Mouse (Mus musculus) forebrain, embryonic 14.5 days (tissue): ENCODE measurements around the gene Rpl3. TPM values are rescaled to one million over a fixed set of nuclear protein-coding genes. Genes with fewer than 3 reads are reported as not detected.

Source experiments
- ATAC-seq: fragments of 200-750 bp; cut with Nextera tagmentation; 2 replicates; pipeline ENCODE4 v1.8.0; 2017; ENCODE audit warnings: mild to moderate bottlenecking, moderate library complexity
- DNase-seq: peaks from one replicate; pipeline ENCODE4 v3.0.0-alpha.2; 2015; ENCODE audit warnings: low spot score
- H3K27ac ChIP-seq: fragments of 300-500 bp; sonication (generic); 2 replicates; pipeline ENCODE4 v1.5.1; 2014; ENCODE audit warnings: low read depth, mild to moderate bottlenecking, control low read depth, low read length, moderate library complexity
- H3K27me3 ChIP-seq: fragments of 300-500 bp; sonication (generic); replicated peaks from 2 replicates; pipeline ENCODE4 v1.6.1; 2014; ENCODE audit warnings: low read length, control low read depth, mixed read lengths; ENCODE audit not compliant: control insufficient read depth, insufficient read depth
- H3K36me3 ChIP-seq: fragments of 300-500 bp; sonication (generic); 2 replicates; pipeline ENCODE4 v1.6.1; 2014; ENCODE audit warnings: low read length, control low read depth; ENCODE audit not compliant: control insufficient read depth, insufficient read depth
- H3K4me1 ChIP-seq: fragments of 300-500 bp; sonication (generic); 2 replicates; pipeline ENCODE4 v1.6.1; 2014; ENCODE audit warnings: antibody characterized with exemption, low read length, control low read depth; ENCODE audit not compliant: control insufficient read depth, insufficient read depth
- H3K4me2 ChIP-seq: fragments of 300-500 bp; sonication (generic); 2 replicates; pipeline ENCODE4 v1.6.1; 2014; ENCODE audit warnings: mild to moderate bottlenecking, control low read depth, low read length
- H3K4me3 ChIP-seq: fragments of 300-500 bp; sonication (generic); 2 replicates; pipeline ENCODE4 v1.5.1; 2014; ENCODE audit warnings: low read depth, low read length, control low read depth
- H3K9ac ChIP-seq: fragments of 300-500 bp; sonication (generic); 2 replicates; pipeline ENCODE4 v1.6.1; 2014; ENCODE audit warnings: mild to moderate bottlenecking, low read length, control low read depth, moderate library complexity
- H3K9me3 ChIP-seq: fragments of 300-500 bp; sonication (generic); replicated peaks from 2 replicates; pipeline ENCODE4 v1.6.1; 2016; ENCODE audit warnings: low read length, control low read depth, mixed read lengths; ENCODE audit not compliant: control insufficient read depth
- WGBS: fragments of 180-500 bp; shearing (Covaris S2); extraction: QIAGEN DNeasy Blood & Tissue Kit; methylation state at CpG from one replicate; pipeline ENCODE4 v1.1.7; 2014; 5-methylcytosine and 5-hydroxymethylcytosine counted together
- polyA plus RNA-seq: library from polyadenylated mRNA; unstranded; fragments of >200 nt; fragmentation: Nextera tagmentation; extraction: Ambion mirVana; gene quantifications from 2 replicates; pipeline ENCODE4 v1.2.1, GENCODE M21; 2014

Rpl3 gene
- polyA plus RNA-seq, 1 experiment from 2014 or later: 902 TPM

- Histone ChIP-seq H3K27me3 (0 out of 2 replicates have a peak, but pooled peaks cover 2% of the 10 kb centered on the region), H3K9me3 (no peaks in the 10 kb centered on the region), H3K27ac (no peak overlapping the region), H3K4me1 (peaks cover 9% of the 10 kb centered on the region), H3K36me3 (no peaks in the 10 kb centered on the region), H3K4me2 (no peak overlapping the region), H3K4me3 (no peak overlapping the region), H3K9ac (no peak overlapping the region)
- no peak for ATAC-seq
- WGBS: 26% methylated on average over 20 of the region's 20 CpGs
- no peak for DNase-seq
Measured at GRCm38 (mm10) chr15:80096946-80097881, 5.5 kb upstream of the Rpl3 start.

GRCm38 (mm10) chr15:80096406-80096805 lies 4.7 kb upstream of the Rpl3 start:
- Histone ChIP-seq H3K4me3 (no peak overlapping the region), H3K4me2 (no peak overlapping the region), H3K4me1 (peaks cover 9% of the 10 kb centered on the region), H3K27ac (no peak overlapping the region), H3K27me3 (0 out of 2 replicates have a peak, but pooled peaks cover 5% of the 10 kb centered on the region), H3K9ac (no peak overlapping the region), H3K36me3 (no peaks in the 10 kb centered on the region), H3K9me3 (no peaks in the 10 kb centered on the region)
- DNase-seq (no peak), ATAC-seq (no peak)
- 74% methylated on average over 10 of the region's 10 CpGs for WGBS

- no peak for DNase-seq
- ATAC-seq: no peak
- Histone ChIP-seq H3K9me3 (no peaks in the 10 kb centered on the region), H3K4me3 (no peak overlapping the region), H3K36me3 (no peaks in the 10 kb centered on the region), H3K9ac (no peak overlapping the region), H3K4me2 (no peak overlapping the region), H3K27ac (no peak overlapping the region), H3K4me1 (peaks cover 7% of the 10 kb centered on the region), H3K27me3 (0 out of 2 replicates have a peak, but pooled peaks cover 9% of the 10 kb centered on the region)
- 69% methylated on average over 1 of the region's 1 CpGs for WGBS
Measured at GRCm38 (mm10) chr15:80095596-80095995, 3.9 kb upstream of the Rpl3 start.

- H3K27me3 ChIP-seq: 0 out of 2 replicates have a peak, but pooled peaks cover 9% of the 10 kb centered on the region
- H3K4me3 ChIP-seq: no peak overlapping the region
- H3K9ac ChIP-seq: no peak overlapping the region
- H3K4me1 ChIP-seq: peaks cover 6% of the 10 kb centered on the region
- DNase-seq: no peak
- no peak overlapping the region for H3K27ac ChIP-seq
- H3K4me2 ChIP-seq: no peak overlapping the region
- H3K36me3 ChIP-seq: no peaks in the 10 kb centered on the region
- ATAC-seq: no peak
- WGBS: 90% methylated on average over 13 of the region's 13 CpGs
- no peaks in the 10 kb centered on the region for H3K9me3 ChIP-seq
Measured at GRCm38 (mm10) chr15:80094201-80094600, 2.5 kb upstream of the Rpl3 start.

GRCm38 (mm10) chr15:80092599-80092998 lies 931 bp upstream of the Rpl3 start:
- 14% methylated on average over 8 of the region's 8 CpGs for WGBS
- Histone ChIP-seq H3K27me3 (0 out of 2 replicates have a peak, but pooled peaks cover 9% of the 10 kb centered on the region), H3K36me3 (no peaks in the 10 kb centered on the region), H3K27ac (no peak overlapping the region), H3K4me2 (peak overlapping the region; percentile 88), H3K4me3 (peak overlapping the region; percentile 79), H3K4me1 (peaks cover 6% of the 10 kb centered on the region), H3K9ac (peak overlapping the region; percentile 89; the same call in 1 of the 2 replicates), H3K9me3 (no peaks in the 10 kb centered on the region)
- no peak for DNase-seq
- no peak for ATAC-seq

- Histone ChIP-seq H3K9ac (peak overlapping the region; percentile 89), H3K27me3 (0 out of 2 replicates have a peak, but pooled peaks cover 9% of the 10 kb centered on the region), H3K9me3 (no peaks in the 10 kb centered on the region), H3K4me2 (peak overlapping the region; percentile 88), H3K36me3 (no peaks in the 10 kb centered on the region), H3K4me1 (peaks cover 1% of the 10 kb centered on the region), H3K4me3 (peak overlapping the region; percentile 79), H3K27ac (no peak overlapping the region)
- 16% methylated on average over 7 of the region's 7 CpGs for WGBS
- ATAC-seq (no peak; the same call in 1 of the 2 replicates), DNase-seq (no peak)
Measured at GRCm38 (mm10) chr15:80092041-80092441, 373 bp upstream of the Rpl3 start.

GRCm38 (mm10) chr15:80090741-80091120 lies 937 bp downstream of the Rpl3 start:
- ATAC-seq: peak; percentile 32
- peak; percentile 56 for DNase-seq
- no peaks in the 10 kb centered on the region; the same call in 1 of the 2 replicates for H3K4me1 ChIP-seq
- 0% methylated on average over 17 of the region's 17 CpGs for WGBS
- H3K36me3 ChIP-seq: no peaks in the 10 kb centered on the region
- 0 out of 2 replicates have a peak, but pooled peaks cover 9% of the 10 kb centered on the region for H3K27me3 ChIP-seq
- peak overlapping the region; percentile 88 for H3K4me2 ChIP-seq
- no peaks in the 10 kb centered on the region for H3K9me3 ChIP-seq
- no peak overlapping the region for H3K27ac ChIP-seq
- H3K9ac ChIP-seq: peak overlapping the region; percentile 89
- peak overlapping the region; percentile 79 for H3K4me3 ChIP-seq

GRCm38 (mm10) chr15:80090155-80090554 lies 1.5 kb downstream of the Rpl3 start:
- Histone ChIP-seq H3K4me3 (no peak overlapping the region), H3K4me1 (no peaks in the 10 kb centered on the region; the same call in 1 of the 2 replicates), H3K9me3 (no peaks in the 10 kb centered on the region), H3K36me3 (no peaks in the 10 kb centered on the region), H3K27me3 (0 out of 2 replicates have a peak, but pooled peaks cover 9% of the 10 kb centered on the region), H3K27ac (no peak overlapping the region), H3K4me2 (no peak overlapping the region), H3K9ac (no peak overlapping the region; the same call in 1 of the 2 replicates)
- DNase-seq (no peak), ATAC-seq (no peak)
- WGBS: 74% methylated on average over 11 of the region's 11 CpGs

- DNase-seq (peak; percentile 97), ATAC-seq (peak; percentile 38)
- H3K4me3 ChIP-seq: no peak overlapping the region
- no peaks in the 10 kb centered on the region; the same call in 1 of the 2 replicates for H3K4me1 ChIP-seq
- no peak overlapping the region for H3K4me2 ChIP-seq
- WGBS: 30% methylated on average over 4 of the region's 4 CpGs
- H3K36me3 ChIP-seq: no peaks in the 10 kb centered on the region
- no peak overlapping the region for H3K27ac ChIP-seq
- 0 out of 2 replicates have a peak, but pooled peaks cover 9% of the 10 kb centered on the region for H3K27me3 ChIP-seq
- H3K9me3 ChIP-seq: no peaks in the 10 kb centered on the region
- no peak overlapping the region for H3K9ac ChIP-seq
Measured at GRCm38 (mm10) chr15:80088637-80089036, 3.0 kb downstream of the Rpl3 start.
